Mouse (Mus musculus): ENCODE measurements around the gene Olfr826. TPM values are rescaled to one million over a fixed set of nuclear protein-coding genes. Genes with fewer than 3 reads are reported as not detected.
"Not testable (repeated sequence)": the region's sequence is repeated elsewhere in the genome, so short reads cannot be mapped to it uniquely, and the experiment has no call there.

Olfr826 gene
- polyA plus RNA-seq (2015; fragmentation: Nextera tagmentation; extraction: Ambion mirVana) = not detected in 2 replicates

DNA sequence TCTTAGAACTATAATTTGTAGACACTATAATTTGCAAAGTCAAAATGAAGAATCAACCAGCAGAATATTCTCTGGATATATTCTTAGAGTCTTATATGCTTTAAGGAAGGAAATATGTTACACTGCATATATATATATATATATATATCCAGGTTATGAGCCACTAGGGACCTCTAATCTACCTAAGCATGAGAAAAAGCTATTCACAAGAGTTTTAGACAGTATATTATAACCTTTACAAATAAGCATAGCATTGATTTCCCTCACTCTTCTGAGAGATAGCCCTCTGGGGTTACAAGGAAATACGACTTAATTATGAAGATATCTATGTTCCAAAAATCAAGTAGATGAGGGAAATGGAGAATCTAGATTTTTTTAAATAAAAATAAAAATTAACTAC lies at the start of gene Olfr826:
Gene Olfr826, minus strand, starts transcription at position 101 of the 400 bp plus-strand sequence.
- no peaks in the 10 kb centered on the region for H3K27me3 ChIP-seq (ENCODE audit: control insufficient read depth, insufficient read depth, low read length)
- no peak within 1 kb of the TSS for H3K9ac ChIP-seq (ENCODE audit: low read length)
- no peaks in the 10 kb centered on the region for H3K4me1 ChIP-seq (ENCODE audit: control insufficient read depth, insufficient read depth, low read length)
- no peaks in the 10 kb centered on the region for H3K36me3 ChIP-seq (ENCODE audit: control insufficient read depth, insufficient read depth)
- ATAC-seq (replicated peaks; ENCODE audit: extremely low read depth, insufficient read depth, low FRiP score) = no peak
- no peak within 1 kb of the TSS for H3K27ac ChIP-seq (ENCODE audit: low read length)
- no peak within 1 kb of the TSS for H3K4me2 ChIP-seq (ENCODE audit: low read depth, low read length)
- 51% methylated on average over 1 of the region's 1 CpGs for WGBS
- no peaks in the 10 kb centered on the region for H3K9me3 ChIP-seq (replicated peaks; ENCODE audit: control insufficient read depth, low read length)
- H3K4me3 ChIP-seq (ENCODE audit: low read length) = no peak within 1 kb of the TSS

DNA sequence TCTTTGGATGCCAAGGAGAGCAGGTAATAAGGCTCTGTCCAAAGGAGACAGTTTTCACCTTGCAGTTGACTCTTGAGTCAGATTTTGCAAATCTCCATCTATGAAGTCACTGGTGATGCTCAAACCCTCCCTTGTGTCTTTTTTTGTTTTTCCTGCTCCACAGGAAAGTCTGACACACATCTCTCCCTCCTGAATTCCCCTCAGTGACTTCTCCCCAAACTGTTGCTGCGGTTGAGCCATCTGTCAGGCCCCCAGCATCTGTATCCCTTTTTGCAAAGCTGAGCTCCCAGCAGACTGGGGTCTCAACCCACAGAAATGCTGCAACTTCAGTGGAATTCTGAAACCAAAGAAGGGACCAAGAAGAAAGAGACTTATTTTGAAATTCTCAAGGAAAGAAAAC lies 48.1 kb upstream of the Olfr826 start:
- Histone ChIP-seq H3K9me3 (replicated peaks; ENCODE audit: control insufficient read depth, low read length) (no peaks in the 10 kb centered on the region), H3K4me2 (ENCODE audit: low read depth, low read length) (no peak overlapping the region), H3K27me3 (ENCODE audit: control insufficient read depth, insufficient read depth, low read length) (no peaks in the 10 kb centered on the region), H3K27ac (ENCODE audit: low read length) (no peak overlapping the region), H3K9ac (ENCODE audit: low read length) (no peak overlapping the region), H3K36me3 (ENCODE audit: control insufficient read depth, insufficient read depth) (no peaks in the 10 kb centered on the region), H3K4me3 (ENCODE audit: low read length) (no peak overlapping the region), H3K4me1 (ENCODE audit: control insufficient read depth, insufficient read depth, low read length) (no peaks in the 10 kb centered on the region)
- no peak for ATAC-seq (replicated peaks; ENCODE audit: extremely low read depth, insufficient read depth, low FRiP score)
- 68% methylated on average over 1 of the region's 1 CpGs for WGBS

DNA sequence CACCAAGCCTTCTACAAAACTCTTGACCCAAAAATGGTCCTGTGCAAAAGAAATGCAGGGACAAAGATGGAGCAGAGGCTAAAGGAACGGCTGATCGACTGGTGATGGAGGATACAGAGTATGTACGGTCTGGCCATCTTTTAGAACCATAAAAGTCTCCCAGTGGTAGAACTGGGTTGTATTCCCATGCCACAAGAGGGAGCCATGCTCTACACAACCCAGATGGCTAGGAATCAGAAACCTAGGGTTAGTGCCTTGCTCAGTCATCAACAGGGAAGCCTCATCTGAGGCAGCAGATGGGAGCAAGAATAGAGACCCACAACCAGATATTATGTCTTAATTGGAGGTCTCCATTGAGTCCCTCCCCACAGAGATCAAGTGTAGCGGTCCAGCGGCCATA lies 45.6 kb upstream of the Olfr826 start:
- H3K27me3 ChIP-seq (ENCODE audit: control insufficient read depth, insufficient read depth, low read length) = no peaks in the 10 kb centered on the region
- H3K4me2 ChIP-seq (ENCODE audit: low read depth, low read length) = no peak overlapping the region
- H3K4me1 ChIP-seq (ENCODE audit: control insufficient read depth, insufficient read depth, low read length) = no peaks in the 10 kb centered on the region
- no peak overlapping the region for H3K9ac ChIP-seq (ENCODE audit: low read length)
- WGBS = 85% methylated on average over 5 of the region's 5 CpGs
- H3K27ac ChIP-seq (ENCODE audit: low read length) = no peak overlapping the region
- H3K9me3 ChIP-seq (replicated peaks; ENCODE audit: control insufficient read depth, low read length) = no peaks in the 10 kb centered on the region
- no peaks in the 10 kb centered on the region for H3K36me3 ChIP-seq (ENCODE audit: control insufficient read depth, insufficient read depth)
- no peak for ATAC-seq (replicated peaks; ENCODE audit: extremely low read depth, insufficient read depth, low FRiP score)
- H3K4me3 ChIP-seq (ENCODE audit: low read length) = no peak overlapping the region

DNA sequence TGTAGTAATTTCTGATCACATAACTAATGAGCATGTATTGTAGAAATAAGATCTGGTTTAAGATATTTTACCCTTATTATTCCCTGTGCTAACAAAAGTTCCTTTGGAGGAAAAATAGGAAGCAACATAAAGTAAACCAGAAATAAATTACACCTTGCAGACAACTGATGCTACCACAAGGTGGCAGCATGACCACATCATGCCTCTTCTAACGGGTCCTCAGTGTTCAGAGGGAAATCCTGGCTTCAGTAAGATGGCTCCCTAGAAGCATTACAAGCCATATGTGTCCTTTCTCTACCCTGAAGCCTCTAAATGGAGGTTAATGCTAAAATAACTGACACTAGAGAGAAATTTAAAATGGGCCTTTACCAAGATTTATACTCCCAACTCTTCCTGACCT lies 44.3 kb upstream of the Olfr826 start:
- no peak overlapping the region for H3K4me2 ChIP-seq (ENCODE audit: low read depth, low read length)
- H3K36me3 ChIP-seq (ENCODE audit: control insufficient read depth, insufficient read depth) = no peaks in the 10 kb centered on the region
- H3K27me3 ChIP-seq (ENCODE audit: control insufficient read depth, insufficient read depth, low read length) = no peaks in the 10 kb centered on the region
- H3K9me3 ChIP-seq (replicated peaks; ENCODE audit: control insufficient read depth, low read length) = no peaks in the 10 kb centered on the region
- H3K9ac ChIP-seq (ENCODE audit: low read length) = no peak overlapping the region
- H3K4me1 ChIP-seq (ENCODE audit: control insufficient read depth, insufficient read depth, low read length) = no peaks in the 10 kb centered on the region
- H3K27ac ChIP-seq (ENCODE audit: low read length) = no peak overlapping the region
- ATAC-seq (replicated peaks; ENCODE audit: extremely low read depth, insufficient read depth, low FRiP score) = no peak
- WGBS = 0% methylated on average over 1 of the region's 1 CpGs
- no peak overlapping the region for H3K4me3 ChIP-seq (ENCODE audit: low read length)

DNA sequence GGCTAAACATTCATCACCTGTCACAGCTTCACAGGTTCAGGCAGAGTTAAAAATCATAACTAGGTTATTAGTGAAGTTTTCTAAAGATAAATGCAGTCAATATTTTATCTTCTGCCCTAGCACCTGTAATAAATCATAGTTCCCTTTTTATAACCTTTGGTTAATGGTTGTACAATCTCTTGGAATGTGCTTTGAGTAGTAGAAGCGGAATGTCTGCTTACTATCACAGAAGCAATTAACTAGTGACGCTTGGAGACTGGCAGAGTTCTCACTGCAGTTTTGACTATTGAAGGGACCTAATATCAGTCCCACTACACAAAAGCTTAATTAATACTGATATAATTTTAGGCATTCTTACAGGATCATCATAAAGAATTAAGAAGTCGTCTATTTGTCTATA lies 41.0 kb upstream of the Olfr826 start:
- no peak overlapping the region for H3K4me2 ChIP-seq (ENCODE audit: low read depth, low read length)
- no peaks in the 10 kb centered on the region for H3K36me3 ChIP-seq (ENCODE audit: control insufficient read depth, insufficient read depth)
- H3K27me3 ChIP-seq (ENCODE audit: control insufficient read depth, insufficient read depth, low read length) = no peaks in the 10 kb centered on the region
- no peak overlapping the region for H3K27ac ChIP-seq (ENCODE audit: low read length)
- no peak overlapping the region for H3K9ac ChIP-seq (ENCODE audit: low read length)
- H3K4me1 ChIP-seq (ENCODE audit: control insufficient read depth, insufficient read depth, low read length) = no peaks in the 10 kb centered on the region
- H3K4me3 ChIP-seq (ENCODE audit: low read length) = no peak overlapping the region
- H3K9me3 ChIP-seq (replicated peaks; ENCODE audit: control insufficient read depth, low read length) = no peaks in the 10 kb centered on the region
- 58% methylated on average over 3 of the region's 3 CpGs for WGBS
- no peak for ATAC-seq (replicated peaks; ENCODE audit: extremely low read depth, insufficient read depth, low FRiP score)

DNA sequence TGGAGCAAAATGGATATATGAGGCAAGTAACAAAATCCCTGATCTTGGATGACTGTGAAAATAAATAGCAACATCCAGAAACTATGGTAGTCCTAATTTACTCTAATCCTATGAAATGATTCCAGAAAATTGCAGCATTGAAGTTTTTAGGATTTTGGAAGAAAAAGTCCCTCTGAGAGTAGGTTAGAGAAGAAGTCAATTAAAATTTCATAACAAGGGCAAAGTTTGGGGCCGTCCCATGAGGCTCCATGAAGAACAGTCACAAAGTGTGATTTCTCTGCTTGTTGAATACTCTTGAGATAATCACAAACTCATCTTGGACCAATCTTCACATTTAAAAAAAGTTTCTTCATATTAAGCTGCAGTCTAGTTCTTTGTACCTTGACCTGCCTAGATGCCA lies 30.3 kb upstream of the Olfr826 start, which contains the start of gene Olfr827:
Gene Olfr827, minus strand, starts transcription at position 101 of the 400 bp plus-strand sequence.
- no peaks in the 10 kb centered on the region for H3K36me3 ChIP-seq (ENCODE audit: control insufficient read depth, insufficient read depth)
- no peak for ATAC-seq (replicated peaks; ENCODE audit: extremely low read depth, insufficient read depth, low FRiP score)
- no peaks in the 10 kb centered on the region for H3K4me1 ChIP-seq (ENCODE audit: control insufficient read depth, insufficient read depth, low read length)
- H3K4me2 ChIP-seq (ENCODE audit: low read depth, low read length) = no peak within 1 kb of the TSS
- H3K27me3 ChIP-seq (ENCODE audit: control insufficient read depth, insufficient read depth, low read length) = no peaks in the 10 kb centered on the region
- H3K9ac ChIP-seq (ENCODE audit: low read length) = no peak within 1 kb of the TSS
- 79% methylated on average over 1 of the region's 1 CpGs for WGBS
- no peak within 1 kb of the TSS for H3K4me3 ChIP-seq (ENCODE audit: low read length)
- no peak within 1 kb of the TSS for H3K27ac ChIP-seq (ENCODE audit: low read length)
- no peaks in the 10 kb centered on the region for H3K9me3 ChIP-seq (replicated peaks; ENCODE audit: control insufficient read depth, low read length)

DNA sequence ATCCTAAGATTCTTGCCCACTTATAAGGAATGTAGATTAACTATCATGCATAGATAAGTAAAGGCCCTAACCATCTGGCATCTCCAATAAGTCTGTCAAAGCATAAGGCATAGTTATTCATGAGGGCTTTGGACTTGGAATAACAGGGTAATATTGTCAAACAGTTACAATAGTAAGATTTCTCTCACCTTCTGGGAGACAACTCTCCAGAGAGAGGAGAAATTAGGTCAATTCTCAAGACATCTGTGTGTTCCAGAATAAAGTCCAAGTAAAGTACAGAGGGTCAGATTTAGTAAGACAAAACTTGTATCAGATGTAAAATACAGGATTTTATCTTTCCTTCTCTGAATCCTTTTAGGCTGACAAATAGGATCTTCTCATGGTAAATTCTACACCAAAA lies 17.3 kb downstream of the Olfr826 start, which contains the start of gene Olfr825:
Gene Olfr825, minus strand, starts transcription at position 101 of the 400 bp plus-strand sequence.
- no peaks in the 10 kb centered on the region for H3K4me1 ChIP-seq (ENCODE audit: control insufficient read depth, insufficient read depth, low read length)
- no peaks in the 10 kb centered on the region for H3K9me3 ChIP-seq (replicated peaks; ENCODE audit: control insufficient read depth, low read length)
- H3K4me3 ChIP-seq (ENCODE audit: low read length) = no peak within 1 kb of the TSS
- H3K27me3 ChIP-seq (ENCODE audit: control insufficient read depth, insufficient read depth, low read length) = no peaks in the 10 kb centered on the region
- H3K27ac ChIP-seq (ENCODE audit: low read length) = no peak within 1 kb of the TSS
- no peak for ATAC-seq (replicated peaks; ENCODE audit: extremely low read depth, insufficient read depth, low FRiP score)
- H3K36me3 ChIP-seq (ENCODE audit: control insufficient read depth, insufficient read depth) = no peaks in the 10 kb centered on the region
- H3K4me2 ChIP-seq (ENCODE audit: low read depth, low read length) = no peak within 1 kb of the TSS
- no peak within 1 kb of the TSS for H3K9ac ChIP-seq (ENCODE audit: low read length)

DNA sequence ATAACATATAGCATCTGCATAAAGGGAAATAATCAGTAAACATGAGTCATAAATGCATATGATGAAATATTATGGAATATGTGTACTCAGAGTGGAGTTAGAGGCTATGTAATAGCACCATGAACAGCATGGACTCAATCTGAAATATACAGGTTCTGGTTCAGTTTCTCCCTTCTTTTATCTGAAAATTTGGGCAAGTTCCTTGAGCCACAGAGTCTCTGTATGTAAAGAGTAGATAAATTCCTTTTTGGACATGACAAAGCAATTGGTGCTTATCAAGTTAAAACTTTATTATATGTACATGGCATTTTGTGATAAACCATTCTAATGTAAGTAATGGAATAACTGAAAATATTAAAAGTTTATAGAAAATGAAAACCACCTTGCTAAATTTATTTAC lies 18.8 kb downstream of the Olfr826 start:
- no peaks in the 10 kb centered on the region for H3K9me3 ChIP-seq (replicated peaks; ENCODE audit: control insufficient read depth, low read length)
- no peak overlapping the region for H3K27ac ChIP-seq (ENCODE audit: low read length)
- no peak overlapping the region for H3K4me2 ChIP-seq (ENCODE audit: low read depth, low read length)
- H3K36me3 ChIP-seq (ENCODE audit: control insufficient read depth, insufficient read depth) = no peaks in the 10 kb centered on the region
- H3K4me3 ChIP-seq (ENCODE audit: low read length) = no peak overlapping the region
- no peak for ATAC-seq (replicated peaks; ENCODE audit: extremely low read depth, insufficient read depth, low FRiP score)
- H3K4me1 ChIP-seq (ENCODE audit: control insufficient read depth, insufficient read depth, low read length) = no peaks in the 10 kb centered on the region
- no peak overlapping the region for H3K9ac ChIP-seq (ENCODE audit: low read length)
- no peaks in the 10 kb centered on the region for H3K27me3 ChIP-seq (ENCODE audit: control insufficient read depth, insufficient read depth, low read length)

DNA sequence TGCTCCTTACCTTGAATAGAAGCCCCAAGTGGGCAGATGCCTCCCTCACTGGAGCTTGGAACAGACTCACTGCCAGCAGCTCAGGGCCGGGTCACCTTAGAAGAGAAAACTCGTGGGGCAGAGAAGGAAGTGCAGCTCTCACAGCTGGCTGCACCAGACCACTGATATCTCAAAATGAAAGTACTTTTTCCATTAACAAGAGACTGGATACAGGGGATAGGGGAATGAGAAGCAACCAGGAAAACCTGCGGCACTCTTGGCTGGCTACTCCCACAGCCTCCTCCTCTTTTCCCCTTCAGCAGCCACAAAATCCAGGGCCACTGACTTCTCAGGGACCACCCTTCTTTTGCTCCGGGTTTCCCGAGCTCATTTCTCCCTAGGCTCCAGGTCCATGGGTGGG lies 39.9 kb downstream of the Olfr826 start:
- no peaks in the 10 kb centered on the region for H3K27me3 ChIP-seq (ENCODE audit: control insufficient read depth, insufficient read depth, low read length)
- no peak overlapping the region for H3K4me3 ChIP-seq (ENCODE audit: low read length)
- WGBS = 63% methylated on average over 5 of the region's 5 CpGs
- no peak for ATAC-seq (replicated peaks; ENCODE audit: extremely low read depth, insufficient read depth, low FRiP score)
- H3K4me2 ChIP-seq (ENCODE audit: low read depth, low read length) = no peak overlapping the region
- H3K27ac ChIP-seq (ENCODE audit: low read length) = no peak overlapping the region
- H3K4me1 ChIP-seq (ENCODE audit: control insufficient read depth, insufficient read depth, low read length) = no peaks in the 10 kb centered on the region
- no peaks in the 10 kb centered on the region for H3K36me3 ChIP-seq (ENCODE audit: control insufficient read depth, insufficient read depth)
- H3K9ac ChIP-seq (ENCODE audit: low read length) = no peak overlapping the region
- no peaks in the 10 kb centered on the region for H3K9me3 ChIP-seq (replicated peaks; ENCODE audit: control insufficient read depth, low read length)

DNA sequence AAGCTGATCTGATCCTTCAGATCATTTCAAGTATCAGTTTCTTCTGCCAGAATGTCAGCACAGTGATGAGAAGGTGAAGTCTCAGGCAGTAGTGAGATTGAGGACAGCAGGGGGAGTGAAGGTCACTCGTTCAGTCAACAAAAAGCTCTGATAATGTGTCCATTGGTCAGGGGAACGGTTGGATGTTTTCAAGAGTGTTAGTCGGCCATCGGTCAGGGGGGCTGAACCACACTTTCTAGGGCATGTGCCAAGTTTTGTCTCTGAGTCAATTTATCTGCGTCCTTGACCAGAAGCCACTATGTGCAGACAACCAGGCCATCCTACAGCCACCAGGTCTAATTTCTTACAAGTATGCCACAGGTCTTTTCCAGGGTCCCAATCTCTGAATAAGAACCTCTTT lies 41.5 kb downstream of the Olfr826 start:
- not testable (repeated sequence) for H3K9ac ChIP-seq (ENCODE audit: low read length); H3K27me3 ChIP-seq (ENCODE audit: control insufficient read depth, insufficient read depth, low read length); ATAC-seq (replicated peaks; ENCODE audit: extremely low read depth, insufficient read depth, low FRiP score); H3K36me3 ChIP-seq (ENCODE audit: control insufficient read depth, insufficient read depth); H3K4me2 ChIP-seq (ENCODE audit: low read depth, low read length); H3K4me1 ChIP-seq (ENCODE audit: control insufficient read depth, insufficient read depth, low read length); H3K4me3 ChIP-seq (ENCODE audit: low read length); H3K9me3 ChIP-seq (replicated peaks; ENCODE audit: control insufficient read depth, low read length); H3K27ac ChIP-seq (ENCODE audit: low read length)
- 68% methylated on average over 5 of the region's 5 CpGs for WGBS
